Mouse (Mus musculus) pancreas, adult 10 weeks (tissue): Measurements from ENCODE around the gene Olfr1467. TPM values are rescaled to one million over a fixed set of nuclear protein-coding genes. Genes with fewer than 3 reads are reported as not detected.

ENCODE experiments used
- polyA plus RNA-seq: library from polyadenylated mRNA; stranded (reverse); fragments of 350-450 nt; fragmentation: Illumina TruSeq; extraction: RNeasy Lipid Tissue Mini Kit (QIAGEN cat#74804); gene quantifications from one replicate; pipeline ENCODE4 v1.2.3, GENCODE M21; 2015; ENCODE audit warnings: low read depth, low replicate concordance; ENCODE audit not compliant: insufficient read depth

The Olfr1467 gene
- polyA plus RNA-seq: not detected

GRCm38 (mm10) chr19:13361936-13362335, at the start of gene Olfr1467:
Olfr1467 (plus strand) TSS chr19:13362236.

GRCm38 (mm10) chr19:13315441-13315840, 46.6 kb upstream of the Olfr1467 start, which contains the start of gene Olfr1465:
Olfr1465 (minus strand) TSS chr19:13315541.

GRCm38 (mm10) chr19:13338562-13338961, 23.5 kb upstream of the Olfr1467 start, which contains the start of gene Olfr1466:
Olfr1466 (plus strand) TSS chr19:13338862.

GRCm38 (mm10) chr19:13407549-13407948, 45.5 kb downstream of the Olfr1467 start, which contains the start of gene Olfr1469:
Olfr1469 (plus strand) TSS chr19:13407849.

Other genes starting within 250 kb of the Olfr1467 start
- not detected for gene Olfr1459, start 212.7 kb upstream of the Olfr1467 start, polyA plus RNA-seq
- gene Olfr1461, start 199.2 kb upstream of the Olfr1467 start, polyA plus RNA-seq: not detected
- gene Olfr1462, start 176.5 kb upstream of the Olfr1467 start, polyA plus RNA-seq: not detected
- gene Olfr1463, start 130.9 kb upstream of the Olfr1467 start, polyA plus RNA-seq: not detected
- gene Olfr1465, start 46.7 kb upstream of the Olfr1467 start, polyA plus RNA-seq: not detected
- gene Olfr1466, start 23.4 kb upstream of the Olfr1467 start, polyA plus RNA-seq: not detected
- gene Olfr1469, start 45.6 kb downstream of the Olfr1467 start, polyA plus RNA-seq: not detected
- not detected for gene Olfr1471, start 81.2 kb downstream of the Olfr1467 start, polyA plus RNA-seq
- not detected for gene Olfr1472, start 93.8 kb downstream of the Olfr1467 start, polyA plus RNA-seq
- gene Olfr1474, start 107.3 kb downstream of the Olfr1467 start, polyA plus RNA-seq: not detected
- gene Olfr1475, start 118.0 kb downstream of the Olfr1467 start, polyA plus RNA-seq: not detected
- gene Olfr1477, start 138.3 kb downstream of the Olfr1467 start, polyA plus RNA-seq: not detected
- gene Olfr1480, start 165.7 kb downstream of the Olfr1467 start, polyA plus RNA-seq: not detected
- gene Olfr1484, start 221.3 kb downstream of the Olfr1467 start, polyA plus RNA-seq: not detected